Mouse (Mus musculus) liver, embryonic 12.5 days (tissue): ENCODE results near the gene Hormad2. TPM values are rescaled to one million over a fixed set of nuclear protein-coding genes. Genes with fewer than 3 reads are reported as not detected.

ENCODE experiments used
- ATAC-seq: fragments of 200-750 bp; cut with Nextera tagmentation; 2 replicates; pipeline ENCODE4 v1.8.0; 2017; ENCODE audit warnings: moderate number of reproducible peaks, mild to moderate bottlenecking, moderate library complexity
- H3K27ac ChIP-seq: fragments of 300-500 bp; sonication (generic); 2 replicates; pipeline ENCODE4 v1.5.1; 2016; ENCODE audit warnings: mild to moderate bottlenecking
- H3K27me3 ChIP-seq: fragments of 300-500 bp; sonication (generic); replicated peaks from 2 replicates; pipeline ENCODE4 v1.6.1; 2016; ENCODE audit warnings: mild to moderate bottlenecking, moderate library complexity
- H3K36me3 ChIP-seq: fragments of 300-500 bp; sonication (generic); 2 replicates; pipeline ENCODE4 v1.6.1; 2016; ENCODE audit warnings: mild to moderate bottlenecking, moderate library complexity
- H3K4me1 ChIP-seq: fragments of 300-500 bp; sonication (generic); 2 replicates; pipeline ENCODE4 v1.6.1; 2016
- H3K4me2 ChIP-seq: fragments of 300-500 bp; sonication (generic); 2 replicates; pipeline ENCODE4 v1.6.1; 2016; ENCODE audit warnings: mild to moderate bottlenecking, moderate library complexity
- H3K4me3 ChIP-seq: fragments of 300-500 bp; sonication (generic); 2 replicates; pipeline ENCODE4 v1.5.1; 2016; ENCODE audit warnings: mild to moderate bottlenecking, moderate library complexity
- H3K9ac ChIP-seq: fragments of 300-500 bp; sonication (generic); 2 replicates; pipeline ENCODE4 v1.6.1; 2016; ENCODE audit warnings: mild to moderate bottlenecking, moderate library complexity
- H3K9me3 ChIP-seq: fragments of 300-500 bp; sonication (generic); replicated peaks from 2 replicates; pipeline ENCODE4 v1.6.1; 2016; ENCODE audit warnings: mild to moderate bottlenecking, moderate library complexity
- WGBS: fragments of 180-500 bp; shearing (Covaris S2); methylation state at CpG from one replicate; pipeline ENCODE4 v1.1.7; 2016; ENCODE audit not compliant: insufficient replicate concordance; 5-methylcytosine and 5-hydroxymethylcytosine counted together
- polyA plus RNA-seq: library from polyadenylated mRNA; unstranded; fragments of >200 nt; fragmentation: Nextera tagmentation; extraction: Ambion mirVana; gene quantifications from 2 replicates; pipeline ENCODE4 v1.2.1, GENCODE M21; 2016

The Hormad2 gene
- polyA plus RNA-seq, 1 experiment from 2014 or later: 0.77 TPM

GRCm38 (mm10) chr11:4308514-4309450 lies 132.1 kb downstream of the Hormad2 start:
- Histone ChIP-seq H3K4me1 (peaks cover 7% of the 10 kb centered on the region), H3K27ac (no peak overlapping the region), H3K27me3 (no peaks in the 10 kb centered on the region; the same call in 1 of the 2 replicates), H3K9ac (no peak overlapping the region), H3K36me3 (no peaks in the 10 kb centered on the region), H3K4me3 (no peak overlapping the region), H3K4me2 (no peak overlapping the region; the same call in 1 of the 2 replicates), H3K9me3 (no peaks in the 10 kb centered on the region)
- ATAC-seq: no peak
- 50% methylated on average over 25 of the region's 25 CpGs for WGBS

GRCm38 (mm10) chr11:4308060-4308513 lies 132.8 kb downstream of the Hormad2 start:
- Histone ChIP-seq H3K9me3 (no peaks in the 10 kb centered on the region), H3K36me3 (no peaks in the 10 kb centered on the region), H3K27ac (no peak overlapping the region), H3K4me2 (no peak overlapping the region; the same call in 1 of the 2 replicates), H3K4me1 (peaks cover 7% of the 10 kb centered on the region), H3K9ac (no peak overlapping the region), H3K4me3 (no peak overlapping the region), H3K27me3 (no peaks in the 10 kb centered on the region; the same call in 1 of the 2 replicates)
- WGBS: 52% methylated on average over 6 of the region's 6 CpGs
- no peak for ATAC-seq

- Histone ChIP-seq H3K4me2 (no peak overlapping the region), H3K27me3 (peaks cover 4% of the 10 kb centered on the region; the same call in 1 of the 2 replicates), H3K4me1 (peaks cover 16% of the 10 kb centered on the region), H3K9me3 (no peaks in the 10 kb centered on the region), H3K4me3 (no peak overlapping the region), H3K9ac (no peak overlapping the region), H3K27ac (no peak overlapping the region), H3K36me3 (no peaks in the 10 kb centered on the region)
- 71% methylated on average over 2 of the region's 2 CpGs for WGBS
- no peak for ATAC-seq
Measured at GRCm38 (mm10) chr11:4306086-4306485, 134.8 kb downstream of the Hormad2 start.

- Histone ChIP-seq H3K4me1 (peaks cover 16% of the 10 kb centered on the region), H3K4me2 (no peak overlapping the region), H3K27ac (no peak overlapping the region), H3K27me3 (peaks cover 14% of the 10 kb centered on the region; the same call in 1 of the 2 replicates), H3K9ac (no peak overlapping the region), H3K4me3 (no peak overlapping the region), H3K36me3 (no peaks in the 10 kb centered on the region), H3K9me3 (no peaks in the 10 kb centered on the region)
- ATAC-seq: no peak
- 84% methylated on average over 4 of the region's 4 CpGs for WGBS
Measured at GRCm38 (mm10) chr11:4305090-4305489, 135.8 kb downstream of the Hormad2 start.

- H3K27ac ChIP-seq: no peak overlapping the region
- peaks cover 13% of the 10 kb centered on the region; the same call in 1 of the 2 replicates for H3K4me1 ChIP-seq
- 71% methylated on average over 4 of the region's 4 CpGs for WGBS
- H3K4me2 ChIP-seq: no peak overlapping the region
- no peak overlapping the region for H3K9ac ChIP-seq
- no peak for ATAC-seq
- no peaks in the 10 kb centered on the region for H3K9me3 ChIP-seq
- no peaks in the 10 kb centered on the region for H3K36me3 ChIP-seq
- no peak overlapping the region for H3K4me3 ChIP-seq
- peaks cover 20% of the 10 kb centered on the region for H3K27me3 ChIP-seq
Measured at GRCm38 (mm10) chr11:4304203-4304602, 136.7 kb downstream of the Hormad2 start.

GRCm38 (mm10) chr11:4303033-4303432 lies 137.9 kb downstream of the Hormad2 start:
- no peak for ATAC-seq
- H3K27ac ChIP-seq: no peak overlapping the region
- no peak overlapping the region for H3K4me2 ChIP-seq
- 67% methylated on average over 9 of the region's 9 CpGs for WGBS
- H3K9ac ChIP-seq: no peak overlapping the region
- H3K27me3 ChIP-seq: peaks cover 23% of the 10 kb centered on the region
- no peak overlapping the region for H3K4me3 ChIP-seq
- H3K36me3 ChIP-seq: no peaks in the 10 kb centered on the region
- H3K9me3 ChIP-seq: no peaks in the 10 kb centered on the region
- H3K4me1 ChIP-seq: peaks cover 22% of the 10 kb centered on the region

GRCm38 (mm10) chr11:4302363-4302913 lies 138.5 kb downstream of the Hormad2 start:
- Histone ChIP-seq H3K36me3 (no peaks in the 10 kb centered on the region), H3K27ac (no peak overlapping the region), H3K9ac (no peak overlapping the region), H3K9me3 (no peaks in the 10 kb centered on the region), H3K4me3 (no peak overlapping the region), H3K4me1 (peaks cover 28% of the 10 kb centered on the region), H3K4me2 (no peak overlapping the region), H3K27me3 (peaks cover 24% of the 10 kb centered on the region)
- ATAC-seq: no peak
- 63% methylated on average over 5 of the region's 5 CpGs for WGBS

- Histone ChIP-seq H3K9ac (no peak overlapping the region), H3K27me3 (peaks cover 39% of the 10 kb centered on the region), H3K4me1 (peaks cover 32% of the 10 kb centered on the region), H3K36me3 (no peaks in the 10 kb centered on the region), H3K27ac (no peak overlapping the region), H3K9me3 (no peaks in the 10 kb centered on the region), H3K4me3 (no peak overlapping the region), H3K4me2 (no peak overlapping the region)
- ATAC-seq: no peak
- 62% methylated on average over 3 of the region's 3 CpGs for WGBS
Measured at GRCm38 (mm10) chr11:4300683-4301082, 140.2 kb downstream of the Hormad2 start.

- Histone ChIP-seq H3K9me3 (no peaks in the 10 kb centered on the region), H3K27me3 (peaks cover 47% of the 10 kb centered on the region), H3K36me3 (no peaks in the 10 kb centered on the region), H3K4me3 (no peak overlapping the region), H3K27ac (no peak overlapping the region), H3K9ac (no peak overlapping the region), H3K4me1 (peaks cover 38% of the 10 kb centered on the region), H3K4me2 (no peak overlapping the region)
- 65% methylated on average over 14 of the region's 14 CpGs for WGBS
- ATAC-seq: no peak
Measured at GRCm38 (mm10) chr11:4299735-4300474, 141.0 kb downstream of the Hormad2 start.

- Histone ChIP-seq H3K27ac (no peak overlapping the region), H3K9me3 (no peaks in the 10 kb centered on the region), H3K4me1 (peaks cover 42% of the 10 kb centered on the region), H3K4me3 (no peak overlapping the region), H3K27me3 (peaks cover 54% of the 10 kb centered on the region), H3K36me3 (no peaks in the 10 kb centered on the region), H3K9ac (no peak overlapping the region), H3K4me2 (no peak overlapping the region)
- ATAC-seq: no peak
- WGBS: 54% methylated on average over 12 of the region's 12 CpGs
Measured at GRCm38 (mm10) chr11:4299191-4299590, 141.7 kb downstream of the Hormad2 start.

GRCm38 (mm10) chr11:4298615-4299014 lies 142.3 kb downstream of the Hormad2 start:
- Histone ChIP-seq H3K27ac (no peak overlapping the region), H3K27me3 (peaks cover 60% of the 10 kb centered on the region), H3K36me3 (no peaks in the 10 kb centered on the region), H3K4me1 (peaks cover 42% of the 10 kb centered on the region), H3K9ac (no peak overlapping the region), H3K9me3 (no peaks in the 10 kb centered on the region), H3K4me2 (no peak overlapping the region), H3K4me3 (no peak overlapping the region)
- 24% methylated on average over 7 of the region's 7 CpGs for WGBS
- ATAC-seq: no peak
